ENCODE assay signal across 9 mouse cellular contexts in the genomic region with DNA sequence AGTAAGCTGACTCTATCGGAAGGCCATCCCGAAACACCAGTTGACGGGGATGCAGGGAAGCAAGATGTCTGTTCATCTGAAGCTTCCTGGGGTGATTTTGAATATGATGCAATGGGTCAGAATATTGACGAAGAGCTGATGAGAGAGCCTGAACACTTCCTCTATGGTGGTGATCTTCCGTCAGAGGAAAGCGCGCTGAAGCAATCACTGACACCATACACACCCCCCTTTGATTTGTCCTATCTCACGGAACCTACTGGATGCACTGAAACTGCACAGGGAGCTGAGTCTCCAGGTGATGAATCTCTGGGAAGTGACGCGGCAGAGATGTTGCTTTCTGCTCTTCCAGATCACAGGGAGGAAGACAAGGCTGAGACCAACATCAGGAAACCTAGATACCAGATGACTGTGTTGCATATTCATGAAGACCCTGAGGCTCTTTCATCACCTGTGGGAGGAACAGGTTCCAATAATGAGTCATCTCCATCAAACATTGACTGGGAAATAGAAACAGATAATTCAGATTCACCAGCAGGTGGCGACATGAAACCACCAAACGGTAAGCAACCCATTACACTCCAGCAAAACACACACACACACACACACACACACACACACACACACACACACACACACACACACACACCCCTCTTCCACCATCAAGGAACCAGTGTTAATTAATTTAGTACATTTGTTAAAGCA.
DNase-seq lines count a peak whose midpoint lies in the region; ATAC-seq lines count a peak whose summit lies in the region.
"Had no signal": no experiment of that assay in that cellular context is flagged by ENCODE, and none has a peak within 500 bp of the region (broad histone marks: within the 10 kb centered on the region; RNA-seq: fewer than 3 reads in every experiment).

No protein-coding gene starts in this region.

- H3K9ac ChIP-seq in kidney, embryonic 14.5 days (ENCODE audit: low read depth, low read length): no peak overlapping the region

- no peak overlapping the region for H3K27ac ChIP-seq in kidney, embryonic 14.5 days (ENCODE audit: low read depth, low read length)

- no peaks in the 10 kb centered on the region for H3K9me3 ChIP-seq in kidney, embryonic 14.5 days (ENCODE audit: control insufficient read depth, low read length)

- no peak for ATAC-seq in kidney, embryonic 14.5 days (ENCODE audit: low FRiP score, low TSS enrichment)
- ATAC-seq in monocyte, adult 5-6 weeks (replicated peaks; ENCODE audit: insufficient number of reproducible peaks, low FRiP score, low TSS enrichment, poor library complexity, severe bottlenecking): 0 out of 2 replicates have a peak, but pooled peaks have one; percentile 48

- H3K4me2 ChIP-seq in kidney, embryonic 14.5 days (replicated peaks; ENCODE audit: low read depth, low read length): no peak overlapping the region

- H3K4me3 ChIP-seq in kidney, embryonic 14.5 days (ENCODE audit: low read length): no peak overlapping the region
- H3K4me3 ChIP-seq: erythroblast, embryonic 14.5 days had no signal

- 64% methylated on average over 12 of the region's 12 CpGs for WGBS in kidney, embryonic 14.5 days

- no peaks in the 10 kb centered on the region for H3K36me3 ChIP-seq in kidney, embryonic 14.5 days (ENCODE audit: control insufficient read depth, insufficient read depth, low read length)

- no peaks in the 10 kb centered on the region for H3K4me1 ChIP-seq in kidney, embryonic 14.5 days (ENCODE audit: control insufficient read depth, insufficient read depth, low read length)

- H3K27me3 ChIP-seq in kidney, embryonic 14.5 days (ENCODE audit: control insufficient read depth, insufficient read depth, low read length): no peaks in the 10 kb centered on the region

- DNase-seq in kidney, adult 18-20 months: peak; percentile 41
- peak; percentile 27 for DNase-seq in Muller cell, postnatal 12 days (ENCODE audit: inconsistent ontology term)
- DNase-seq in cerebellum, postnatal 36 days: peak; percentile 66 to 76
- DNase-seq in heart, postnatal 14 days: peak; percentile 61 to 65
- DNase-seq in left cerebral cortex, postnatal 14 days (ENCODE audit: low spot score in 2 of 2): peak; percentile 53 to 61
- DNase-seq in thymus, postnatal 36 days: peak; percentile 8 to 10

- intact Hi-C loops in heart, postnatal 14 days (cut with DNase I): loop anchor here (1.0 to 10.0 kb wide), 3 partner anchors 241 to 1421 kb away; no protein-coding TSS in a partner anchor
- intact Hi-C loops in left cerebral cortex, postnatal 14 days (cut with DNase I): loop anchor here (1.0 to 10.0 kb wide), 2 partner anchors 264 to 1711 kb away; no protein-coding TSS in a partner anchor

Comparison
In these comparisons a context has a peak if more than half of its experiments do, and no peak if none do; other contexts are left out.
1. DNase-seq: peak in every context shown above with its lines; median percentile 71 in cerebellum, postnatal 36 days; 63 in heart, postnatal 14 days; 57 in left cerebral cortex, postnatal 14 days; 41 in kidney, adult 18-20 months; 27 in Muller cell, postnatal 12 days; 9 in thymus, postnatal 36 days.